Mouse (Mus musculus): ENCODE measurements around the gene Fam189b.
A peak's percentile ranks its signal among the peaks of the same experiment; 100 is the strongest.
"Not testable (repeated sequence)": the region's sequence is repeated elsewhere in the genome, so short reads cannot be mapped to it uniquely, and the experiment has no call there.

Fam189b gene

GRCm38 (mm10) chr3:89183058-89183958 lies at the start of gene Fam189b:
Fam189b (plus strand) TSS chr3:89183143.
- DNase-seq: peak; percentile 90

- DNase-seq: no peak
Measured at GRCm38 (mm10) chr3:89133752-89134151, 49.2 kb upstream of the Fam189b start.

- DNase-seq: no peak
Measured at GRCm38 (mm10) chr3:89135958-89136357, 47.0 kb upstream of the Fam189b start, which contains the start of gene Pklr. Pklr (plus strand) TSS chr3:89136142.

GRCm38 (mm10) chr3:89136365-89136764 lies 46.6 kb upstream of the Fam189b start:
- peak; percentile 88 for DNase-seq

- peak; percentile 44 for DNase-seq
Measured at GRCm38 (mm10) chr3:89144821-89145220, 38.1 kb upstream of the Fam189b start.

- no peak for DNase-seq
Measured at GRCm38 (mm10) chr3:89145566-89145965, 37.4 kb upstream of the Fam189b start.

GRCm38 (mm10) chr3:89147101-89147978 lies 35.6 kb upstream of the Fam189b start:
- DNase-seq: peak; percentile 74

- no peak for DNase-seq
Measured at GRCm38 (mm10) chr3:89147979-89148311, 35.0 kb upstream of the Fam189b start.

- no peak for DNase-seq
Measured at GRCm38 (mm10) chr3:89148567-89148966, 34.4 kb upstream of the Fam189b start.

- DNase-seq: no peak
Measured at GRCm38 (mm10) chr3:89152084-89152835, 30.7 kb upstream of the Fam189b start.

- DNase-seq: no peak
Measured at GRCm38 (mm10) chr3:89156951-89157350, 26.0 kb upstream of the Fam189b start.

GRCm38 (mm10) chr3:89158651-89159050 lies 24.3 kb upstream of the Fam189b start:
- no peak for DNase-seq

- peak; percentile 74 for DNase-seq
Measured at GRCm38 (mm10) chr3:89159211-89159610, 23.7 kb upstream of the Fam189b start.

GRCm38 (mm10) chr3:89159616-89160344 lies 23.2 kb upstream of the Fam189b start, which contains the start of gene Hcn3:
Hcn3 (minus strand) TSS chr3:89160196.
- DNase-seq: peak; percentile 74

GRCm38 (mm10) chr3:89161207-89161606 lies 21.7 kb upstream of the Fam189b start:
- DNase-seq: not testable (repeated sequence)

- DNase-seq: no peak
Measured at GRCm38 (mm10) chr3:89161786-89162185, 21.2 kb upstream of the Fam189b start.

GRCm38 (mm10) chr3:89163123-89163522 lies 19.8 kb upstream of the Fam189b start:
- DNase-seq: no peak

- no peak for DNase-seq
Measured at GRCm38 (mm10) chr3:89163643-89164245, 19.2 kb upstream of the Fam189b start.

GRCm38 (mm10) chr3:89164506-89165267 lies 18.3 kb upstream of the Fam189b start, which contains the start of gene Clk2:
Clk2 (plus strand) TSS chr3:89164795.
- peak; percentile 97 for DNase-seq

- DNase-seq: no peak
Measured at GRCm38 (mm10) chr3:89165268-89165870, 17.6 kb upstream of the Fam189b start.

Data from kidney, postnatal 14 days (tissue).